Mouse (Mus musculus) stomach, embryonic 14.5 days (tissue): ENCODE data around the gene Fblim1. TPM values are rescaled to one million over a fixed set of nuclear protein-coding genes. Genes with fewer than 3 reads are reported as not detected.

Experiments used
- ATAC-seq: fragments of 200-750 bp; cut with Nextera tagmentation; 2 replicates; pipeline ENCODE4 v1.8.0; 2017; ENCODE audit warnings: low read depth, moderate TSS enrichment; ENCODE audit not compliant: insufficient number of reproducible peaks, insufficient read depth, low FRiP score
- H3K27ac ChIP-seq: fragments of 300-500 bp; sonication (generic); 2 replicates; pipeline ENCODE4 v1.5.1; 2014; ENCODE audit warnings: mild to moderate bottlenecking, low read length, moderate library complexity, mixed read lengths
- H3K27me3 ChIP-seq: fragments of 300-500 bp; sonication (generic); 2 replicates; pipeline ENCODE4 v1.6.1; 2014; ENCODE audit warnings: low read length, control low read depth, mixed read lengths; ENCODE audit not compliant: control insufficient read depth, insufficient read depth
- H3K36me3 ChIP-seq: fragments of 300-500 bp; sonication (generic); 2 replicates; pipeline ENCODE4 v1.6.1; 2014; ENCODE audit warnings: mild to moderate bottlenecking, control low read depth, low read length, moderate library complexity, mixed read lengths; ENCODE audit not compliant: control insufficient read depth, insufficient read depth
- H3K4me1 ChIP-seq: fragments of 300-500 bp; sonication (generic); 2 replicates; pipeline ENCODE4 v1.6.1; 2014; ENCODE audit warnings: low read length, control low read depth, mixed read lengths; ENCODE audit not compliant: control insufficient read depth, insufficient read depth
- H3K4me2 ChIP-seq: fragments of 300-500 bp; sonication (generic); replicated peaks from 2 replicates; pipeline ENCODE4 v1.6.1; 2014; ENCODE audit warnings: low read depth, low read length, control low read depth
- H3K4me3 ChIP-seq: fragments of 300-500 bp; sonication (generic); 2 replicates; pipeline ENCODE4 v1.5.1; 2014; ENCODE audit warnings: low read depth, low read length, control low read depth
- H3K9ac ChIP-seq: fragments of 300-500 bp; sonication (generic); replicated peaks from 2 replicates; pipeline ENCODE4 v1.6.1; 2014; ENCODE audit warnings: low read depth, mild to moderate bottlenecking, control low read depth, low read length, moderate library complexity, mixed read lengths
- H3K9me3 ChIP-seq: fragments of 300-500 bp; sonication (generic); 2 replicates; pipeline ENCODE4 v1.6.1; 2016; ENCODE audit warnings: low read depth, low read length, control low read depth; ENCODE audit not compliant: control insufficient read depth
- WGBS: fragments of 180-500 bp; shearing (Covaris S2); extraction: QIAGEN DNeasy Blood & Tissue Kit; methylation state at CpG from one replicate; pipeline ENCODE4 v1.1.7; 2014; 5-methylcytosine and 5-hydroxymethylcytosine counted together
- polyA plus RNA-seq: library from polyadenylated mRNA; unstranded; fragments of >200 nt; fragmentation: Nextera tagmentation; extraction: Ambion mirVana; gene quantifications from 2 replicates; pipeline ENCODE4 v1.2.1, GENCODE M21; 2014

Gene Fblim1
- polyA plus RNA-seq, 1 experiment from 2014 or later = 94.9 TPM

- no peak for ATAC-seq
- Histone ChIP-seq H3K4me2 (no peak overlapping the region), H3K27ac (no peak overlapping the region), H3K36me3 (peaks cover 20% of the 10 kb centered on the region), H3K27me3 (no peaks in the 10 kb centered on the region), H3K4me1 (peaks cover 2% of the 10 kb centered on the region; the same call in 1 of the 2 replicates), H3K9me3 (no peaks in the 10 kb centered on the region), H3K4me3 (no peak overlapping the region), H3K9ac (no peak overlapping the region)
- WGBS = 90% methylated on average over 11 of the region's 11 CpGs
Measured at GRCm38 (mm10) chr4:141623037-141623436, 17.1 kb upstream of the Fblim1 start.

DNA sequence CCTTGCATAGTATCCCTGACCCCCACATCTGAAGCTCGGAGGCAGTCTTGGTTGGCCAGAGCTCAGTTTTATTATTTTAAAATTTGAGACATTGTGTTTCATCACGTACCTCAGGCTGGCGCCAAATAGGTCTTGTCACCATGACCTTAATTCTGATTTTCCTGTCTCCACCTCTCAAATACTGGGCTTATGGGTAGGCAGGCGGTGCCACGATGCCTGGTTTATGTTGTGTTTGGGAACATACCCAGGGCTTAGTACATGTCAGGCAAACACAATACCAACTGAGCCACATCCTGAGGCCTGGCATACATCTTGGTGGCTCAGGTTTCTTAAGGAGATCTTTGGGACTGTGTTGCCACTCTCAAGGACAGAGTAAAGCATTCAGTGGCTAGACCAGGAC is 16.7 kb upstream of the Fblim1 start:
- no peak overlapping the region for H3K9ac ChIP-seq
- H3K4me1 ChIP-seq = peaks cover 6% of the 10 kb centered on the region; the same call in 1 of the 2 replicates
- no peak overlapping the region for H3K4me2 ChIP-seq
- H3K36me3 ChIP-seq = peaks cover 15% of the 10 kb centered on the region
- no peak for ATAC-seq
- no peaks in the 10 kb centered on the region for H3K27me3 ChIP-seq
- no peak overlapping the region for H3K27ac ChIP-seq
- H3K9me3 ChIP-seq = no peaks in the 10 kb centered on the region
- no peak overlapping the region for H3K4me3 ChIP-seq
- WGBS = 76% methylated on average over 5 of the region's 5 CpGs

GRCm38 (mm10) chr4:141622091-141622490 is 16.2 kb upstream of the Fblim1 start:
- no peak for ATAC-seq
- 85% methylated on average over 8 of the region's 8 CpGs for WGBS
- H3K4me2 ChIP-seq = no peak overlapping the region

DNA sequence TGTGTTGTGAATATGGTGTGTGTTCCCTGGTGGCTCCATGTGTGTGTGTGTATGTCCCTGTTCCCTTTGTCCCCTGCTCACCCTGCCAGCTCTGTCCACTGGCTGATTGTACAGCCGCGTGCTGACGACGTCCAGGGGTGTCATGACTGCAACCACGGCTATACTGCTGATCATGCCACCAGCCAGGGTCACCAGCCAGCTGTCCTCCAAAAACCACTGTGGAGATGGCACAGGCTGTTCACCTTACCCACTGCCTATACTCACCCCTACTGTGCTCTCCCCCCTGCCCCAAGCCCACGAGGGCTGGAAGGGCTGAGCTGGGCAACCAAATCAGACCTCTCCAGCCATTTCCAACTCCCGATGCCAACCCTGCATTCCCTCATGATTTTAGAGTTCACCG is 15.4 kb upstream of the Fblim1 start:
- no peak overlapping the region for H3K9ac ChIP-seq
- H3K27ac ChIP-seq = no peak overlapping the region
- no peaks in the 10 kb centered on the region for H3K9me3 ChIP-seq
- no peak for ATAC-seq
- H3K4me2 ChIP-seq = no peak overlapping the region
- H3K27me3 ChIP-seq = no peaks in the 10 kb centered on the region
- H3K4me1 ChIP-seq = peaks cover 9% of the 10 kb centered on the region; the same call in 1 of the 2 replicates
- H3K36me3 ChIP-seq = peaks cover 7% of the 10 kb centered on the region
- H3K4me3 ChIP-seq = no peak overlapping the region
- WGBS = 86% methylated on average over 8 of the region's 8 CpGs

More at GRCm38 (mm10) chr4:141622091-141622490, 16.2 kb upstream of the Fblim1 start:
- no peak overlapping the region for H3K4me3 ChIP-seq
- peaks cover 12% of the 10 kb centered on the region for H3K36me3 ChIP-seq
- no peaks in the 10 kb centered on the region for H3K9me3 ChIP-seq
- H3K4me1 ChIP-seq = peaks cover 9% of the 10 kb centered on the region; the same call in 1 of the 2 replicates
- no peak overlapping the region for H3K27ac ChIP-seq
- no peaks in the 10 kb centered on the region for H3K27me3 ChIP-seq
- no peak overlapping the region for H3K9ac ChIP-seq

DNA sequence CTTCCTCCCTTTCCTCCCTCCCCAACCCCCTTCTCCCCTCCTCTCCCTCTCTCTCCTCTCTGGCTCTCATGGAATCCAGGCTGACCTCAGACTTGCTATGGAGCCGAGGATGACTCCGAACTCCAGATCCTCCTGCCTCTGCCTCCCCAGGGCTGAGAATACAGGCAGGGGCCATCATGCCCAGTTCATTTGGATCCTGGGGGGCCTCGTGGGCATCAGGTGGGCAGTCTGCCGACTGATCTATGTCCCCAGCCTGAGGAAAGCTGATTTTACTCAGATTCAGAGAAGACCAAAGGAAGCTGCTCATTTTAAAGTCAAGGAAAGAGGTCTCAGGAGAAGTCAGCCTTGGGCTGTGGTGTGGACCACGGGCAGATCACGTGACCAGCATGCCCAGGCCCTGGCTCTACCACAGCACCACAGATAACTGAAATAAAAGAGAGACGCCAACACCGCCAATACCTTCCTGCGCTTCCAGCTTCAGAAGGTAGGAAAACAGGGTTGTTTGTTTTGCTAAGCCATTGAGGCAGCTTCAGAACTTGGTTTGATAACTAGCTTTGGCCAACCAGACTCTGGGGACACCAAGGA is 13.5 kb upstream of the Fblim1 start:
- Histone ChIP-seq H3K9ac (no peak overlapping the region), H3K27ac (no peak overlapping the region), H3K36me3 (no peaks in the 10 kb centered on the region), H3K27me3 (no peaks in the 10 kb centered on the region), H3K4me2 (no peak overlapping the region), H3K4me1 (peaks cover 9% of the 10 kb centered on the region; the same call in 1 of the 2 replicates), H3K4me3 (no peak overlapping the region), H3K9me3 (no peaks in the 10 kb centered on the region)
- WGBS = 87% methylated on average over 9 of the region's 9 CpGs
- no peak for ATAC-seq

DNA sequence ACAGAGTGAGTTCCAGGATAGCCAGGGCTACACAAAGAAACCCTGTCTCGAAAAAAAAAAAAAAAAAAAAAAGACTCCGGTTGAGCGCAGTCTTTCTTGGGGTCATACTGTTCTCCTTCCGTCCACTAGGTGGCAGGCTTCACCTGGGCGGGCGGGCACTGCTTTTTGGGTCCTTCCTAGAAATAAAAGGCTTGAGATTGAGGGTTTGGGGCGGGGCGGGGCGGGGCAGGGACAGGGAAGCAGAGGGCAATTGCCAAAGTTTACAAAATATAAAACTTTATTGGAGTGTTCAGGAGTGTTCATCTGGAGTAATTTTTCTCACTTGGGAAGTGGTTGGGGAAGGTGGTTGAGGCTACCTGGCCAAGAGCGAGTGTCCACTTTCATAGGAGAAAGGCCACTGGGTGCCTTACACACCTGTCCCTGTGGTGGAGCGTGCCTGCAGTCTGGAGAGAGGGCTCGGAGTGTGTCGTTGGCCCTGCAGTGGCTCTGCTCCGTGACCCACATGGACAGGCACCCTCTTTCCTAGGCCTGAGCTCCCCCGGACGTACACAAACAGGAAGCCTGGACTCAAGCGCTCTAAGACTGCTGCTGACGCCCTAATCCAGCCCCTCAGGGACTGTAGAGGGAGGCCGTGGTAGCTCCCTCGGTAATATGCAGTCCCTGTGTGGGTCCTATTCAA is 12.8 kb upstream of the Fblim1 start, which contains the start of gene Tmem82:
Tmem82 (minus strand) TSS at position 69 of the 679 bp plus-strand sequence.
- H3K4me1 ChIP-seq = peaks cover 9% of the 10 kb centered on the region; the same call in 1 of the 2 replicates
- no peaks in the 10 kb centered on the region for H3K27me3 ChIP-seq
- H3K9ac ChIP-seq = no peak within 1 kb of the TSS
- ATAC-seq = 0 out of 2 replicates have a peak, but pooled peaks have one; percentile 19
- H3K9me3 ChIP-seq = no peaks in the 10 kb centered on the region
- peak within 1 kb of the TSS; percentile 15; the same call in 1 of the 2 replicates for H3K4me3 ChIP-seq
- no peaks in the 10 kb centered on the region for H3K36me3 ChIP-seq
- no peak within 1 kb of the TSS for H3K27ac ChIP-seq
- peak within 1 kb of the TSS; percentile 55 for H3K4me2 ChIP-seq
- WGBS = 27% methylated on average over 20 of the region's 20 CpGs

DNA sequence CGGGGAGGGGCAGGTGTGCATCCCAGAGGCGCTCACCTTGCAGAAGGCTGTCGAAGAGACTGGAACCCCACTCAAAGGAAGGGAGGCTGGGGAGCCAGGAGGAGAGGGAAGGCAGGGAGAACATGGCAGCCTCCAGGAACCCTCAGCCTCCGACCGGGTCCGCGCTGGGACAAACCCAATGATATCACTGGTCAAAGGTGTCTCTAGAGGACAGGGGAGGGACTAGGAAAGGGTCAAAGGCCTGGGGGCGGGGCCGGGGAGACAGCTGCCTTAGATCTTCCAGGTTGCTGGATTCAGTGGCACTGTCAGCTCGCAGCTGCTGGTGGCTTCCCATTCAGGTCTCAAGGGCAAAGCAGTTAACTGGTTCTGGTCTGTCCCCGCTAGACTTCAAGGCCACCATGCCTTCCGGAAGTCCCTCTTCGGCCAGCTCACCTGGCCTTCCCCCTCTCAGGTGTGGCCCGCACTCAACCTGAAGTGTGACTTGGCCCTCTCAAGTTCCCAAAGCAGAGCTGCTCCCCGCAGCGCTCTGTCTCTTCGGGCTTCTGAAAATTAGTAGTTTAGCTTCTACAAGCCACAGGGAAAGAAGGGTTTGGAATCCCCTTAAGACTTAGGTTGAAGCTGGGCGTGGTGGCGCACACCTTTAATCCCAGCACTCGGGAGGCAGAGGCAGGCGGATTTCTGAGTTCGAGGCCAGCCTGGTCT is 12.1 kb upstream of the Fblim1 start:
- WGBS = 10% methylated on average over 22 of the region's 22 CpGs

DNA sequence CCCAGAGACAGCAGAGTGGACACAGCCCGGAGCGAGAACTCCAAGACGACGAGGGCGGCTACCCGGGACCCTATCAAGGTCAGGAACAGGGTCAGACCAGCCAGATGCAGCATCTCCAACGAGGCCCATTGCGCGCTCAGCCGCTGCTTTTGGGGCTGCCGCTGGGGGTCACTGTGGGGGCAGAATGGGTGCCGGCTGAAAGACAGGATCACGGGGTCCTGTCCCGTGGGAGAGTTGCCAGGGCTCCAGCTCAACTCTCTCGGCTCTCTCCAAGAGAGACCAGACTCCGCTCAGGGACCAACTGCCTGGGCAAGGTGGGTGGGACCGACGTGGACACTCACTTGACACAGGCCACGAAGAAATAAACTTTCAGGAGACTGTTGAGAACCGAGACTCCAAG is 11.4 kb upstream of the Fblim1 start:
- 6% methylated on average over 20 of the region's 20 CpGs for WGBS
- H3K9ac ChIP-seq = no peak overlapping the region
- ATAC-seq = no peak

More for the DNA sequence above, 12.1 kb upstream of the Fblim1 start:
- ATAC-seq = no peak
- H3K4me2 ChIP-seq = peak overlapping the region; percentile 55
- no peak overlapping the region for H3K27ac ChIP-seq
- peak overlapping the region; percentile 15; the same call in 1 of the 2 replicates for H3K4me3 ChIP-seq
- H3K9me3 ChIP-seq = no peaks in the 10 kb centered on the region
- no peak overlapping the region for H3K9ac ChIP-seq
- H3K36me3 ChIP-seq = no peaks in the 10 kb centered on the region
- H3K27me3 ChIP-seq = no peaks in the 10 kb centered on the region
- peaks cover 9% of the 10 kb centered on the region; the same call in 1 of the 2 replicates for H3K4me1 ChIP-seq

More for the DNA sequence above, 11.4 kb upstream of the Fblim1 start:
- Histone ChIP-seq H3K4me2 (peak overlapping the region; percentile 55), H3K9me3 (no peaks in the 10 kb centered on the region), H3K4me1 (peaks cover 9% of the 10 kb centered on the region; the same call in 1 of the 2 replicates), H3K4me3 (peak overlapping the region; percentile 15; the same call in 1 of the 2 replicates), H3K27me3 (no peaks in the 10 kb centered on the region), H3K36me3 (no peaks in the 10 kb centered on the region), H3K27ac (no peak overlapping the region)
